Mouse (Mus musculus): ENCODE results near the gene Hsd17b14.

Hsd17b14 gene

DNA sequence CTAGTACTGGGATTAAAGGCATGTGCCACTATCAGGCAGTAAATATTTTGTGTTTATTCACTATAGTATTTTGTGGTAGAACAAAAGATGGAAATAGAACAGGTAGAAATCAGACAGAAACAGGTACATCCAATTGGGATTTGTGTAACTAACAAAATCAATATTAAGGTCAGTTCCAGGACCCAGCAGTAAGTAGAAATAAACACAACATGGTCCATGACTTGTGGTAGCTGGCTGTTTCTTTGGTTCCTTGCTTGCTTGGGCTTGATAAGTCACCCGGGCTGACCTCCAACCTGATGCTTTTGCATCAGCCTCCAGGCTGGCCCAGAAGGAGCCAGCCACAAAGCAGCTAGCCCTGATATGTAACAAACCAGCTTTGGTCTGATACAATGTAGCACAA lies 54.8 kb downstream of the Hsd17b14 start:
- DNase-seq: no peak

DNA sequence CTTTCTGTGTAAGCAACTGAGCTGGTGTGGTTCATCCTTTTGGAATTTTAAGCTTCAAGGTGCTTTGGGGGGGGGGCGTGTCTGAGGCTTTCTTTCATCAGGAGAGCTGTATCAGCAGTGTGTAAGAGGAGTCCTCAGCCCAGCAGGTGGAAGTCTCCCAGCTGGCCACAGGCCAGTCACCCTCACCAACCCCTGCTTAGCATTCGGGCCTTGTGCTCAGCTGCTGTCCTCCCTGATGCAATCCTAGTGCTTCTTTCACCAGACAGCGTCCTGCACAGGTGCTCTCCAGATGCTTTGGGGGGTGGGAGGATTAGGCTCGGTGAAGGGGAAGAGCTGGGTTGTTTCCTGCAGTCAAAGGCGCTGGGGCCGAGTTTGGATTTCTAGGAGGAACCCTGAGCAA lies 61.6 kb downstream of the Hsd17b14 start:
- DNase-seq: no peak

DNA sequence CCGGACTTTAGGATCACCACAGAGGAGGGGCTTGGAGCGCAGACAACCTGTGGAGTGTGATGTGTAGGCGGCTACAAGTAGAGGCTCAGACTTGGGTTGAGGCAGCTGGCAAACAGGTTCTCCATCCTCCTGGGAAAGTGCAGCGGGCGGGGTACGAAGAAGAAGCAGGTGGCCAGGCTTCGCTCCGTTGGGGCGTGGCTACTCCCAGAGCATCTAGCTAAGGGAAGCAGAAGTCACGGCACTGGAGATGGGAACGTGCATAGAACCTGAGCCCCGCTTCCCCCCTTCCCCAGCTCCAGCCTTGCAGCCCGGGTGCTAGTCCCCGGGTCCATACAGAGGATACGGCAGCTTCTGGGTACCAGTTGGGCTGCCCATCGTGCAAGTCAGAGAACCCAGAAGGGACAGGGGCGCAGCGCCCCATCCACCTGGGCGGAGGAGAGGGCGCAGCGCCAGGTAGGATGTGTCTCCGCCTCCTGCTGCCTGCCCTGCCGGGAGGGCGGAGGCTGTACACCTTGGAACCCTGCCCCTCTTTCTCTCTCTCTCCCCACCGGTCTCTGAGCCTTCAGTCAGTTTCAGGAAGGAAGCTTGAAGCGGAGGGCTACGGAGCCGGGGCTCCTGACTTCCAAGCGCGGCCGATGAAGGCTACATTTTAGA lies 62.5 kb downstream of the Hsd17b14 start, which contains the start of gene Fut1:
Gene Fut1, plus strand, starts transcription at position 248 of the 654 bp plus-strand sequence.
- no peak for DNase-seq

Data from lung, postnatal 14 days (tissue).